Mouse (Mus musculus): ENCODE results near the gene Cd151.

- TF ChIP-seq CTCF (IDR thresholded peaks at IDR 0.05; ENCODE audit: insufficient read depth, low read depth, low read length) (peak; percentile 87), POLR2A (IDR thresholded peaks at IDR 0.05; ENCODE audit: insufficient read depth, low read depth, low read length) (peak; percentile 77)
Measured at GRCm38 (mm10) chr7:141437178-141438120, 29.7 kb upstream of the Cd151 start, which contains the start of gene Slc25a22.

All from olfactory bulb, adult 2 months (tissue).